Mouse (Mus musculus) G1E (cell line): Measurements from ENCODE around the gene Syt16. TPM values are rescaled to one million over a fixed set of nuclear protein-coding genes. Genes with fewer than 3 reads are reported as not detected.

Source experiments
- ATAC-seq: 2 replicates; pipeline ENCODE4 v1.8.0; 2016; ENCODE audit warnings: mild to moderate bottlenecking; ENCODE audit not compliant: insufficient number of reproducible peaks, poor library complexity, low FRiP score, severe bottlenecking; ENCODE audit errors: extremely low read depth
- DNase-seq: peaks from one replicate; pipeline ENCODE4 v3.0.0; 2012; ENCODE audit warnings: low spot score
- H3K27me3 ChIP-seq: 2 replicates; pipeline ENCODE4 v1.6.1; 2012; ENCODE audit warnings: mild to moderate bottlenecking, low read length, inconsistent platforms; ENCODE audit not compliant: insufficient read depth
- H3K36me3 ChIP-seq: replicated peaks from 2 replicates; pipeline ENCODE3; 2012; ENCODE audit warnings: mild to moderate bottlenecking, inconsistent platforms
- H3K4me1 ChIP-seq: 2 replicates; pipeline ENCODE4 v1.6.1; 2012; ENCODE audit warnings: low read depth, low read length, inconsistent platforms, mixed read lengths; ENCODE audit not compliant: insufficient read depth
- H3K4me3 ChIP-seq: 2 replicates; pipeline ENCODE4 v1.5.1; 2012; ENCODE audit warnings: low read depth, mild to moderate bottlenecking, inconsistent platforms, low read length, moderate library complexity, mixed read lengths
- H3K9me3 ChIP-seq: replicated peaks from 2 replicates; pipeline ENCODE4 v1.6.1; 2012; ENCODE audit warnings: inconsistent platforms
- CTCF ChIP-seq: IDR thresholded peaks from 2 replicates; pipeline ENCODE4 v1.5.1; 2012; ENCODE audit warnings: low read depth, low read length, inconsistent platforms, mixed read lengths
- GATA1 ChIP-seq: IDR thresholded peaks from 2 replicates; pipeline ENCODE4 v1.6.1; 2012; ENCODE audit warnings: borderline replicate concordance, low read length, inconsistent platforms, mixed read lengths
- GATA2 ChIP-seq: IDR thresholded peaks from 2 replicates; pipeline ENCODE4 v1.6.1; 2012; ENCODE audit warnings: low read depth, low read length, inconsistent platforms, borderline replicate concordance
- POLR2AphosphoS5 ChIP-seq: IDR thresholded peaks from 2 replicates; pipeline ENCODE4 v1.6.1; 2012; ENCODE audit warnings: low read depth, low read length, inconsistent platforms; ENCODE audit not compliant: insufficient replicate concordance
- TAL1 ChIP-seq: conservative IDR thresholded peaks from 2 replicates; pipeline ENCODE4 v1.6.1; 2012; ENCODE audit warnings: low read depth, low read length, inconsistent platforms, mixed read lengths
- polyA plus RNA-seq: library from polyadenylated mRNA; stranded (reverse); fragments of >175 nt; gene quantifications from 2 replicates; pipeline ENCODE4 v1.2.3, GENCODE M21; 2012
- total RNA-seq, 2 experiments: library from RNA; stranded (forward) in 1 of 2; stranded (reverse) in 1 of 2; fragments of 200-1000 nt in 1 of 2; fragments of >200 nt in 1 of 2; fragmentation: Nextera tagmentation in 1 of 2; gene quantifications; 2 replicates each; pipeline ENCODE4 v1.2.3; 2014 to 2017

Syt16 gene
- total and polyA plus RNA-seq, 3 experiments, result 0.11 TPM; not detected in 2

DNA sequence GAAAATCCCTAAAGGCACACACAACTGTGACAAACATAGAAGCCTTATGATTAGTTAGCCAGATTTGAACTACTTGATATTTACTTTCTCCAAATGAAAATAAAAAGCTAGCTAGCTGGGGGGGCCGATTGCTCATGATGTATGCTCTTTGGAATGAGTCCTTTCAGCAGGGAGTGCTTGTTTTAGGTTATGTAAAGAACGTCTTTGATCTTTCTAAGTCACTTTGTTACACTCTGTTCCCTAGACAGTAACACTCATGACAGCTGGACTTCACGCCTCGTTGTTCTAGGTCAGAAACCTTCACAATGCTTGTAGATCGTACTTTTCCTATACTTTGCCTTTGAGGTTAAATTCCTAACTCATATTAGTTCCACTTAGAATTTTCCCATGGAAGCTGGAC, 146.9 kb downstream of the Syt16 start:
- H3K36me3 ChIP-seq, result no peaks in the 10 kb centered on the region
- no peak for DNase-seq
- no peaks in the 10 kb centered on the region; the same call in 1 of the 2 replicates for H3K9me3 ChIP-seq
- no peaks in the 10 kb centered on the region for H3K4me1 ChIP-seq
- H3K27me3 ChIP-seq, result no peaks in the 10 kb centered on the region
- H3K4me3 ChIP-seq, result no peak overlapping the region
- TF ChIP-seq TAL1 (no peak), CTCF (no peak), GATA1 (no peak), POLR2AphosphoS5 (no peak), GATA2 (no peak)
- no peak for ATAC-seq

DNA sequence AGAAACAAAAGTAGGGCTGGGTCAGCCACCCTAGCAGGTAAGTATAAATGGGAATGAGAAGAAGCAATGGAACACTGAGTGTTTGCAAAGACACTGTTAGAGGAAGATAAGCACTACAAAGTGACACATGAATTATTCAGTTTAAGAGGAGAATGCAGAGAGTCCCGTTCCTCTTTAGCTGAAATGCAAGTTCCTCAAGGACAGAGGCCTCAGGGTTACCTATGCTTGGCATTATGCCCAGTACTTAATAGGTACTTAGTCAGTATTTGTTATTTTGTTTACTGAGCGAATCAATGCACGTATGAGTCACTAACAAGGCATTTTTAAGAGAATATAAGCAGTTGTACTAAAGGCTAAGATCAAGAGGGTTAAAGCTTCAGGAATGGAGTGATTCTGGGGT, 163.3 kb downstream of the Syt16 start:
- Histone ChIP-seq H3K4me1 (no peaks in the 10 kb centered on the region), H3K27me3 (no peaks in the 10 kb centered on the region), H3K9me3 (no peaks in the 10 kb centered on the region), H3K36me3 (no peaks in the 10 kb centered on the region), H3K4me3 (no peak overlapping the region)
- ATAC-seq (no peak), DNase-seq (no peak)
- TF ChIP-seq POLR2AphosphoS5 (no peak), GATA2 (no peak), GATA1 (no peak), TAL1 (no peak), CTCF (no peak)

DNA sequence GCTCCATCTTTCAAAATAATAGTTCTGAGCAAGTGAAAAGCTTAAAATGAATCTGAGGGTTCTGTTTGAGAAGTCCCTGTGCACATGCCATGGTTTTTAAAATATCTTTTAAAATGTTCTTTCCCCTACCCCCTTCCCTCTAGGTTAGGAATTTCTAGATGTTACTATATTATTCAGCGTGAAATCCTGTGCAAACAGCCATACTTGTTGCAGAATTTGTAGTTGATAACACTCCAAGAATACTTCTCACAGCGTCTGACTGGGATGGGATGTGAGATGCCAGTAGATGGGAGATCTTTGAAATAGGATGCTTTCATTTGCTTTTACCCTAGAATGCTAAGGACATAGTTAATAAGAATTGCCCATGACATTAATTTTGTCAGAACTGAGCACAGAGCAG, 165.6 kb downstream of the Syt16 start:
- H3K4me3 ChIP-seq, result no peak overlapping the region
- H3K9me3 ChIP-seq, result no peaks in the 10 kb centered on the region; the same call in 1 of the 2 replicates
- DNase-seq, result no peak
- ATAC-seq, result no peak
- H3K4me1 ChIP-seq, result no peaks in the 10 kb centered on the region
- H3K36me3 ChIP-seq, result no peaks in the 10 kb centered on the region
- TF ChIP-seq POLR2AphosphoS5 (no peak), GATA1 (no peak), GATA2 (no peak), TAL1 (no peak), CTCF (no peak)
- no peaks in the 10 kb centered on the region for H3K27me3 ChIP-seq

DNA sequence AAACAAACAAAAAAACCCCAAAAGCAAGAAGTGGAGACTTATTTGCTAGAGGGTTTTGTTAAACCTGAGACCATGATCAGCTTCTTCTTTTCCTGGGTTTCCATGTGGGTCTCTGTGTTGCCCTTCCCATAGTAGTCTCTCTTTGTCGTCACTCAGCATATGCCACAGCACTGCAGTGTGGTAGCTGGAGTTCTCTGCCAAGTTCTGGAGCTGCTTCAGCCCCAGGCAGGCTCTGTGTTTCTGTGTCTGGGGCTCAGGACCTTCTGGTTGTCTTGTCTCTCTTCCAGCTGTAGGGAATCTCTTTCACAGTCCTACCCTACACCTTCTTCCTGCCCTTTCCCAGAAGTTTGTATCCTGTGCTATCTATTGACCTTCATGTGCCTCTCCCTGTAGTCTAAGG, 173.8 kb downstream of the Syt16 start:
- TF ChIP-seq GATA2 (no peak), CTCF (no peak), GATA1 (no peak), POLR2AphosphoS5 (no peak), TAL1 (no peak)
- ATAC-seq (no peak), DNase-seq (no peak)
- H3K36me3 ChIP-seq, result no peaks in the 10 kb centered on the region
- no peaks in the 10 kb centered on the region; the same call in 1 of the 2 replicates for H3K9me3 ChIP-seq
- no peaks in the 10 kb centered on the region for H3K27me3 ChIP-seq
- H3K4me3 ChIP-seq, result no peak overlapping the region
- H3K4me1 ChIP-seq, result no peaks in the 10 kb centered on the region

DNA sequence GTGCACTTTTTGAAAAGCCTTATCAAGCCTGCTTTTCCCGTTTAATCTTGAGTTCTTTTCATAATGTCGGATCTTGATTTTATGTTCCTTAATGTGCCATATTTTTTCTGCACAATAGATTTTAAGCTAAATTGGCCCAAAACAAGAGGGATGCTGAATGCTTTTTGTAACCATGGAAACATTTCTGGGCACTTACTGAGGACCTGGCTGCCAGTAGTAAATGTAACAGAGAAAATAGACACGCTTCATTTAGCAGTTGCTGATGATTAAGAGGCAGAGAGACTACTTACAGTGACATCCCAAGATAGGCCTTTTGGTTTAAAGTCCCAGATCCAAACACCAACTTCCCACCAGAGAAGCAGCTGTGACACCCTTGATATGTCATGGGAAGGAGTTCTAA, 176.4 kb downstream of the Syt16 start:
- Histone ChIP-seq H3K4me1 (no peaks in the 10 kb centered on the region), H3K9me3 (no peaks in the 10 kb centered on the region), H3K27me3 (no peaks in the 10 kb centered on the region), H3K4me3 (no peak overlapping the region), H3K36me3 (no peaks in the 10 kb centered on the region)
- DNase-seq (no peak), ATAC-seq (no peak)
- TF ChIP-seq GATA2 (no peak), POLR2AphosphoS5 (no peak), TAL1 (no peak), CTCF (no peak), GATA1 (no peak)

DNA sequence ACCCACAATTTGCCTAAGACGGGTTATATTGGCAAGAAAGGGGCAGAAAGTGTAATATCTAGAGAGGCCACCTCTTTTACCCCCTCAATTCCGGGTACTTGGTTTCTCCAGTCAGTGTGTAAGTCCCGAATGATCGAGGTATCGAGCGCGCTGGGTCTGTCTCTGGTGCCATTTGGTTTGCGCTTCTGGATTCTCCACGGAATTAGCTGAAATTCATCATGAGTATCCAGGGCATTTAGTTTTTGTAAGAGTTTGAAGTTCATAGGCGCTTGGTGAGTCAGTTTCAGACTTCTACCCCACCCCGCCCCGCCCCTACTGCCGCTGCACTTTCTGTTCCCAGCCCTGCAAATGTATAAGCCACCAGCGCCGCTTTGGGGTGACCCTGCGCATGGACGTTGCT, 187.1 kb downstream of the Syt16 start:
- DNase-seq (no peak), ATAC-seq (no peak)
- Histone ChIP-seq H3K4me3 (no peak overlapping the region), H3K4me1 (no peaks in the 10 kb centered on the region), H3K27me3 (no peaks in the 10 kb centered on the region), H3K36me3 (no peaks in the 10 kb centered on the region), H3K9me3 (peaks cover 8% of the 10 kb centered on the region; the same call in 1 of the 2 replicates)
- TF ChIP-seq GATA1, result no peak
- TF ChIP-seq CTCF, result no peak
- TF ChIP-seq POLR2AphosphoS5, result no peak
- no peak for TF ChIP-seq TAL1
- no peak for TF ChIP-seq GATA2
